Mouse (Mus musculus) cerebral cortex, adult 2 months (tissue): ENCODE results near the gene Mdm2.

Experiments used
- WGBS: fragments of 180-500 bp; shearing (Covaris S2); methylation state at CpG from one replicate; pipeline ENCODE4 v1.1.7; 2018; 5-methylcytosine and 5-hydroxymethylcytosine counted together

The Mdm2 gene

GRCm38 (mm10) chr10:117696827-117697560 lies 13.6 kb downstream of the Mdm2 start:
- 83% methylated on average over 6 of the region's 6 CpGs for WGBS

GRCm38 (mm10) chr10:117696021-117696826 lies 14.3 kb downstream of the Mdm2 start:
- 71% methylated on average over 8 of the region's 8 CpGs for WGBS

- 96% methylated on average over 4 of the region's 4 CpGs for WGBS
Measured at GRCm38 (mm10) chr10:117695605-117696004, 15.0 kb downstream of the Mdm2 start.

GRCm38 (mm10) chr10:117695027-117695426 lies 15.5 kb downstream of the Mdm2 start:
- WGBS, result 89% methylated on average over 4 of the region's 4 CpGs

GRCm38 (mm10) chr10:117694255-117694953 lies 16.2 kb downstream of the Mdm2 start:
- WGBS, result 80% methylated on average over 6 of the region's 6 CpGs

- WGBS, result 88% methylated on average over 5 of the region's 5 CpGs
Measured at GRCm38 (mm10) chr10:117692953-117693352, 17.6 kb downstream of the Mdm2 start.

DNA sequence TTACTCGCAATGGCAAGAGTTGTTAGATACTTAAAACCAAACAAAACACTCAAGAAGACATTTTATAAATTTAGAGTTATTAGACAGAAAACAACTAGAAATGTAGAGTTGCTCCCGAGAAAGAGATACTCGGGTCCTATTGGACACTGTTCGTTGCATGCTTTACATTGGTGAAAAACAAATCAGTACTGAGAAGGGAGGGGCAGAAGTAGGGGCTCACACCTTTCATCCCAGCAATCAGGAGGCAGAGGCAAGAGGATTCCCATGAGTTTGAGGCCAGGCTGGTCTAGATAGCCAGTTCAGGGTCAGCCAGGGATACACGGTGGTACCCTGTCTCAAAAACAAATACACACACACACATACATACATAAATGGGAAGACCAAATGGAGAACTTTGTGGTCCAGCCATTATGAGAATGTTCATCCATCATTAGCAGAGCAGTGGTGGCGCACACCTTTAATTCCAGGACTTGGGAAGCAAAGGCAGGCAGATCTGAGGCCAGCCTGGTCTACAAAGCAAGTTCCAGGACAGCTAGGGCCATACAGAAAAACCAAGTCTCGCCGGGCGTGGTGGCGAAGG lies 19.1 kb downstream of the Mdm2 start:
- 96% methylated on average over 10 of the region's 10 CpGs for WGBS

- WGBS, result 92% methylated on average over 3 of the region's 3 CpGs
Measured at GRCm38 (mm10) chr10:117690770-117691296, 19.7 kb downstream of the Mdm2 start.

GRCm38 (mm10) chr10:117690101-117690352 lies 20.5 kb downstream of the Mdm2 start:
- WGBS, result 50% methylated on average over 2 of the region's 2 CpGs

DNA sequence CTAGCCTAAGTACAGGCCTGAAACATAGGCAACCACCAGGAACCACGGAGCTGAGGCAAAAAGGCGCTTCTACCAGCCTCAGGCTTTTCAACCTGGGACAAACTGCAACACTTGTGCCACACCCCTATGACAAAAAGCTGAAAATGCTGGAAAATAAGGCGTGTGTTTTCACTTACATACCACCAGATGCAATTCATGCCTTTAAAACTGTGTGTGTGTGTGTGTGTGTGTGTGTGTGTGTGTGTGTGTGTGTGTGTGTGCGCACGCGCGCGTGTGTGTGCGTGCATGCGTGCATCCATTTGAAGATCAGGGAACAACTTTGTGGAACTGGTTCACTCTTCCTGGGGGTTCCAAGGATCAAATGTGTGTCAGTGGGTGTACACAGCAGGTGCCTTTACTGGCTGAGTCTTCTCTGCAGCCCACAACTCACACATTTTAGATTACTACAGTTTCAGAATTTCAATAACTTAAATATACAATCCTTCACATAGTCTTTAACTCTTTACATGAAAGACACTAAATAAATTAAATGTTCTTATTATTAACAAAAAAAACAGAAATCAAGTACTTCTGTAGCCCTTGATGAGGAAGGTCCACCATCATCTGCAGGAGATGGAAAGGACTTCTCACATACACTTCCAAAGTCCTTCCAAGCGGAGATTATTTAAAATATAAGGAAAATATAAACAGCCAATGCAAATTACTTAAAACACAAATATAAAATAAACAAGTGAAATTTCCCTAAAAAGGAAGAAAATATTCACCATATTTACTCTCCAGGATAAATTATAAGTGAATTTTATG lies 21.1 kb downstream of the Mdm2 start:
- WGBS, result 88% methylated on average over 11 of the region's 11 CpGs

DNA sequence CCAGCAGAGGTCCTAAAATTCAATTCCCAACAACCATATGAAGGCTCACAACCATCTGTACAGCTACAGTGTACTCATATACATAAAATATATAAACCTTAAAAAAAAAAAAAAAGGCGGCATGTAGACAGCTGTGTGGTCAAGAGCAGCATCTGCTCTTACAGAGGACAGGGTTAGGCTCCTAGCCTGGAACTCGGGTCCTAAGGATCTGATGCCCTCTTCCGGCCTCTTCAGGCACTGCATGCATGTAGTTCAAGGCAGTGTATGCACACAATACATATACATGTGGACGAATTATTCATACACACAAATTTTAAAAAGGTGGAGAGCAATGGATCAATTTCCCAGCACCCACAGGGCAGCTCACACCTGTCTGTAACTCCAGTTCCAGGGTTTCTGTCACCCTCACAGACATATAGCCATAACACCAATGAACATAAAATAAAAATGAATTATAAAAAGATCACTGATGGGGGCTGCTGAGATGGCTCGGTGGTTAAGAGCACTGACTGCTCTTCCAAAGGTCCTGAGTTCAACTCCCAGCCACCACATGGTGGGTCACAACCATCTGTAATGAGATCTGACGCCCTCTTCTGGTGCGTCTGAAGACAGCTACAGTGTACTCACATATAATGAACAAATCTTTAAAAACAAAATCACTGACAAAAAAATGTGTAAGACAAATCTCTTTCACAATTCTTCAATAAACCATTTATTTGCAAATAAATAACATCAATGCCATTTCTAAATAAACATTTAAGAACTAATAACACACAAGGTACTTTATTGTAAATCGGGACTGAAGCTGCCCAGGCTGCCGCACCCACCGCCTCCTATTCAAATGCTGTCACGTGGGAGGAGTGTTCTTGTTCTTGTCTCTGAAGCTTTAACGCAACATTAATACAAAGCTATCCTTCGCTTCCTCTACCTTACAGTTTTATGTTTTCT lies 22.1 kb downstream of the Mdm2 start:
- 76% methylated on average over 13 of the region's 13 CpGs for WGBS

GRCm38 (mm10) chr10:117687577-117687976 lies 23.0 kb downstream of the Mdm2 start:
- WGBS, result 93% methylated on average over 7 of the region's 7 CpGs

- 82% methylated on average over 3 of the region's 3 CpGs for WGBS
Measured at GRCm38 (mm10) chr10:117687018-117687417, 23.5 kb downstream of the Mdm2 start.

DNA sequence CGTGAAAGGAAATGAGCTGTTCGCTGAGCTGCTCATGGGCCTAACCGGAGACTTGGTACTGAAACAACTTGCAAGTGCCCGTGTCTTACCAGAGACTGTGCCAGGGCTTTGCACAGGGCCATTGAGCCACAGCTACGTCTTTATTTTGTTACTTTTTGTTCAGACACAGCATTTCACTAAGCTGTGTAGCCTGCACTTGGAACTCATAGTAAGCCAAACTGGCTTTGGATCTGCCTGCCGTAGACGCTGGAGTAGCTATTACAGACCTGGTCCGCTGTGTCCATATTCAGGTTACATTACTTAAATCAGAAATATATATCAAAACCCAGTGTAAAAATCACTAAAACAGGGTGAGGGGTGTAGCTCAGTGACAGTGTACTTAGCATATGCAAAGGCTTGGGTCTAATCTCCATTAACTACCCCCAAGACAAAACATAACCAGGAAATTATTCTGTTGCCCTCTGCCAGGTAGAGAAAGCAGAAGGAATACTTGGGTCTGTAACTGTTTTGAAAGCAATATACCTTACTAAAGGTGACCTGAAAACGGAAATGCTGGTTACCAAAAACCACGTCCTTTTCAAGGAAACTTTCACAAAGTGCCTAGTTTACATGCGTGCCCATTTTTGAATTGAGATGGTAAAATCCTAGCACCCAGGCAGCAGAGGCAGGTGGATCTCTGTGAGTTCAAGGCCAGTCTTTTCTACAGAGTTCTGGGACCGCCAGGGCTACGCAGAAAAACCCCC lies 24.5 kb downstream of the Mdm2 start:
- 88% methylated on average over 13 of the region's 13 CpGs for WGBS

- 88% methylated on average over 15 of the region's 15 CpGs for WGBS
Measured at GRCm38 (mm10) chr10:117685171-117685848, 25.2 kb downstream of the Mdm2 start.

DNA sequence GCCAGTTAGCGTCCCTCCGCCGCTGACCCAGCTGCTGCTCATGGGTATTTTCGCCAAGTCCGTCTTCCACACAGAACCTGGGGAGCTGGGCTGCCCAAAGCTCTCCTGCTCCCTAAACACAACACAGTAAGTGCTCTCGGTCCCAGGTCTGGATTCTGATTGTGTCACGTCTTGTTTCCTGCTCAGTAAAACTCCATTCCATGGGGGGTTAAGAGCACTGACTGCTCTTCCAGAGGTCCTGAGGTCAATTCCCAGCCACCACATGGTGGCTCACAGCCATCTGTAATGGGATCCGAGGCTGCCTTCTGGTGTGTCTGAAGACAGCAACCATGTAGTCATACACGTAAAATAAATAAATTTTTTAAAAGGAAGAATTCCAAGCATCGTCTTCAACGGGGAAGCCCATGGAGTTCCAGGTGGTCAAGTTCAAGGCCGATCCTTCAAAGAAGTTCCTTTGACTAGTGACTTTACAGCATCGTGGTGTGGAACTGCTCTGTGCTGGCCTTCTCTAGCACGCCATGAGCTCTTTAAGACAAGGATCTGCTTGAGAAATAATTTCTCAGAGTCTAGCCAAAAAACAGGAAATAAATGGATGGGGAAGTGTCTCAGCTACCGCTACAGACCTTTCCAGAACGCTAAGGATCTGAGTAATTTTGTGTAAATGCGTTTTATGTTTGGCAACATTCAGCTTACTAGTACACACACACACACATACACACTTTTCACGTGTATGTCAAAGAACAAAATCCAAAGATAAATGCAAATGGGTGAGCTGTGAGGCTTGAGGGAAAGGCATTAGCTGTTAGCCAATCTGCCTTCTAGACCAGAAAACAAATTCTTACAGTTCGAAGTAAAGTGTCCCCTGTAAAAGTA lies 26.0 kb downstream of the Mdm2 start:
- WGBS, result 85% methylated on average over 19 of the region's 19 CpGs

DNA sequence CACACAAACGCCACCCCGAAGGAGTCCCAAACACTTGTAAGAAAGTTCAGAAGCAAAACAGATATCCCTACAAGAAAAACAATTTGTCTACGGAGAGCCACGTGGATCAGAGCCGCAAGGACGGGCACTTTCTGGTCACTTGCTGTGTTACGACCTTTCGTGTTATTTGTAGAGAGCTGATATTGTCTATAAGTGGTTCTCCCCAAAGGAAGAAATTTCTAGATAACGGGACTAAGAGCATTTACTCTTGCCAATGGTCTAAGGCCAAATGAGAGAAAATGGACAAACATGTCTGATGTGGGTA lies 26.9 kb downstream of the Mdm2 start:
- WGBS, result 91% methylated on average over 9 of the region's 9 CpGs
